8 mouse cellular contexts compared by ENCODE assay signal in genomic region chr13:42725709-42726231, GRCm38 (mm10). TPM values are rescaled to one million over a fixed set of nuclear protein-coding genes. Genes with fewer than 3 reads are reported as not detected.
DNase-seq lines count a peak whose midpoint lies in the region; ATAC-seq lines count a peak whose summit lies in the region.

No protein-coding gene starts in this region.

- ATAC-seq in erythroid progenitor cell, adult 5-6 weeks (replicated peaks; ENCODE audit: low FRiP score, poor library complexity, severe bottlenecking), result no peak

- peak; percentile 64 for DNase-seq in adrenal gland, adult 2 months
- DNase-seq in adrenal gland, postnatal 25 days, result no peak
- peak; percentile 37 for DNase-seq in layer of hippocampus, adult 11-12 months (ENCODE audit: low spot score)
- no peak for DNase-seq in layer of hippocampus, postnatal 25 days (ENCODE audit: extremely low spot score in 1 of 2, low spot score in 1 of 2)
- DNase-seq in cerebellum, adult 9-11 months, result peak; percentile 44
- peak; percentile 20 to 72 for DNase-seq in kidney, postnatal 25 days
- DNase-seq in urinary bladder, adult 18-20 months (ENCODE audit: low spot score in 2 of 2), result no peak

RNA-seq across cellular contexts. Expression of gene Phactr1, which starts 45.3 kb away (rescaled TPM):
- total RNA-seq in adrenal gland, adult 2 months (2021), result 1 to 10 TPM; 5.2 to 5.9 TPM
- polyA plus RNA-seq in adrenal gland, adult 2 months (2012; rRNA removed), result 1.5 and 2.0 TPM in 2 replicates
- total RNA-seq in adrenal gland, postnatal 25 days (2021), result 5.5 and 7.8 TPM in 2 replicates
- 100 to 1,000 TPM; 306 to 307 TPM for total RNA-seq in layer of hippocampus, postnatal 25 days (2021)
- not detected in 2 replicates for total RNA-seq in erythroid progenitor cell, adult 5-6 weeks (2015; ENCODE audit: low replicate concordance)
- total RNA-seq in erythroid progenitor cell, adult 5-6 weeks (2017; ENCODE audit: low replicate concordance), result not detected in 2 replicates

Comparison
In these comparisons a context has a peak if more than half of its experiments do, and no peak if none do; other contexts are left out.
1. DNase-seq: peak in adrenal gland, adult 2 months (single experiment), layer of hippocampus, adult 11-12 months (single experiment), cerebellum, adult 9-11 months (single experiment) and kidney, postnatal 25 days (2 of 2); none in adrenal gland, postnatal 25 days (single experiment), layer of hippocampus, postnatal 25 days (0 of 2) and urinary bladder, adult 18-20 months (0 of 2).
2. RNA of gene Phactr1, which starts 45.3 kb away (total RNA-seq): 306 to 307 TPM in layer of hippocampus, postnatal 25 days; 5.5 to 7.8 TPM in adrenal gland, postnatal 25 days, 5.2 to 5.9 TPM in adrenal gland, adult 2 months and not detected in erythroid progenitor cell, adult 5-6 weeks; every median in the first group is over 10 times any median in the second.